Mouse (Mus musculus): ENCODE measurements around the gene Mavs.

- TF ChIP-seq CTCF (IDR thresholded peaks at IDR 0.05; ENCODE audit: borderline replicate concordance, insufficient read depth, low read depth, low read length): no peak
- no peak for TF ChIP-seq POLR2A (IDR thresholded peaks at IDR 0.05; ENCODE audit: borderline replicate concordance, insufficient read depth, low read length)
Observed at GRCm38 (mm10) chr2:131286276-131286675, 52.4 kb downstream of the Mavs start.

Data from cerebellum, adult 2 months (tissue).